Comparison of ENCODE assay signal across 8 mouse cellular contexts in genomic region chr3:149519575-149519929, GRCm38 (mm10).
DNase-seq lines count a peak whose midpoint lies in the region; ATAC-seq lines count a peak whose summit lies in the region.

No protein-coding gene starts in this region.

- 9% methylated on average over 15 of the region's 15 CpGs for WGBS in kidney, embryonic 16.5 days
- WGBS in embryonic facial prominence, embryonic 11.5 days, result 18% methylated on average over 15 of the region's 15 CpGs
- WGBS in intestine, embryonic 14.5 days, result 16% methylated on average over 15 of the region's 15 CpGs
- WGBS in neural tube, embryonic 11.5 days, result 22% methylated on average over 15 of the region's 15 CpGs

- H3K4me1 ChIP-seq in kidney, embryonic 16.5 days (ENCODE audit: insufficient read depth, low read length), result no peaks in the 10 kb centered on the region
- H3K4me1 ChIP-seq in embryonic facial prominence, embryonic 11.5 days (ENCODE audit: control insufficient read depth, insufficient read depth, low read length), result no peaks in the 10 kb centered on the region
- 0 out of 2 replicates have a peak, but pooled peaks cover 7% of the 10 kb centered on the region for H3K4me1 ChIP-seq in intestine, embryonic 14.5 days (replicated peaks; ENCODE audit: control insufficient read depth, insufficient read depth, low read length)
- H3K4me1 ChIP-seq in neural tube, embryonic 11.5 days (ENCODE audit: control insufficient read depth, insufficient read depth, low read length), result peaks cover 7% of the 10 kb centered on the region; the same call in 1 of the 2 replicates

- no peak for DNase-seq in kidney, postnatal 25 days
- DNase-seq in embryonic facial prominence, embryonic 11.5 days (ENCODE audit: low spot score), result no peak
- DNase-seq in intestine, embryonic 14.5 days (ENCODE audit: low spot score), result no peak
- DNase-seq in neural tube, embryonic 11.5 days (ENCODE audit: low spot score), result no peak
- DNase-seq in MN1 (ENCODE audit: low spot score), result no peak
- DNase-seq in thymus, postnatal 36 days, result no peak
- no peak for DNase-seq in kidney, postnatal 14 days

- H3K27me3 ChIP-seq in kidney, embryonic 16.5 days (ENCODE audit: insufficient read depth, low read length), result peaks cover 15% of the 10 kb centered on the region; the same call in 1 of the 2 replicates
- no peaks in the 10 kb centered on the region for H3K27me3 ChIP-seq in embryonic facial prominence, embryonic 11.5 days (ENCODE audit: control insufficient read depth, insufficient read depth, low read length)
- peaks cover 5% of the 10 kb centered on the region for H3K27me3 ChIP-seq in intestine, embryonic 14.5 days (replicated peaks; ENCODE audit: control insufficient read depth, insufficient read depth, low read length)
- no peaks in the 10 kb centered on the region for H3K27me3 ChIP-seq in neural tube, embryonic 11.5 days (ENCODE audit: control insufficient read depth, insufficient read depth, low read length)

- no peak overlapping the region for H3K27ac ChIP-seq in kidney, embryonic 16.5 days (ENCODE audit: low read length)
- no peak overlapping the region for H3K27ac ChIP-seq in embryonic facial prominence, embryonic 11.5 days (replicated peaks; ENCODE audit: low read depth, low read length)
- no peak overlapping the region for H3K27ac ChIP-seq in intestine, embryonic 14.5 days (ENCODE audit: low read depth)
- H3K27ac ChIP-seq in neural tube, embryonic 11.5 days (ENCODE audit: low read depth, low read length), result no peak overlapping the region

- peak overlapping the region; percentile 66 for H3K4me2 ChIP-seq in kidney, embryonic 16.5 days (replicated peaks; ENCODE audit: low read depth, low read length)
- H3K4me2 ChIP-seq in embryonic facial prominence, embryonic 11.5 days (ENCODE audit: low read depth, low read length), result peak overlapping the region; percentile 78
- peak overlapping the region; percentile 94 for H3K4me2 ChIP-seq in intestine, embryonic 14.5 days (ENCODE audit: low read length)
- H3K4me2 ChIP-seq in neural tube, embryonic 11.5 days (ENCODE audit: low read depth), result peak overlapping the region; percentile 81

- no peaks in the 10 kb centered on the region for H3K36me3 ChIP-seq in kidney, embryonic 16.5 days (ENCODE audit: insufficient read depth, low read length)
- no peaks in the 10 kb centered on the region for H3K36me3 ChIP-seq in embryonic facial prominence, embryonic 11.5 days (replicated peaks; ENCODE audit: control insufficient read depth, insufficient read depth, low read depth, low read length)
- no peaks in the 10 kb centered on the region for H3K36me3 ChIP-seq in intestine, embryonic 14.5 days (ENCODE audit: control insufficient read depth, insufficient read depth, low read length)
- no peaks in the 10 kb centered on the region for H3K36me3 ChIP-seq in neural tube, embryonic 11.5 days (ENCODE audit: control insufficient read depth, insufficient read depth, low read length)

- no peaks in the 10 kb centered on the region for H3K9me3 ChIP-seq in kidney, embryonic 16.5 days (ENCODE audit: low read length)
- H3K9me3 ChIP-seq in embryonic facial prominence, embryonic 11.5 days (replicated peaks; ENCODE audit: control insufficient read depth, low read length), result no peaks in the 10 kb centered on the region
- no peaks in the 10 kb centered on the region for H3K9me3 ChIP-seq in intestine, embryonic 14.5 days (ENCODE audit: control insufficient read depth, low read length)
- no peaks in the 10 kb centered on the region for H3K9me3 ChIP-seq in neural tube, embryonic 11.5 days (ENCODE audit: control insufficient read depth, low read length)

- no peak overlapping the region for H3K9ac ChIP-seq in kidney, embryonic 16.5 days (replicated peaks; ENCODE audit: low read length)
- peak overlapping the region; percentile 34 for H3K9ac ChIP-seq in embryonic facial prominence, embryonic 11.5 days (replicated peaks; ENCODE audit: low read length)
- peak overlapping the region; percentile 29; the same call in 1 of the 2 replicates for H3K9ac ChIP-seq in intestine, embryonic 14.5 days (ENCODE audit: low read length)
- peak overlapping the region; percentile 31 for H3K9ac ChIP-seq in neural tube, embryonic 11.5 days (ENCODE audit: low read length)

- no peak; the same call in 1 of the 2 replicates for ATAC-seq in kidney, embryonic 16.5 days (ENCODE audit: low FRiP score, low TSS enrichment)
- no peak; the same call in 1 of the 2 replicates for ATAC-seq in embryonic facial prominence, embryonic 11.5 days (replicated peaks; ENCODE audit: insufficient number of reproducible peaks, low FRiP score, low TSS enrichment, low read depth)
- no peak for ATAC-seq in intestine, embryonic 14.5 days (replicated peaks; ENCODE audit: low FRiP score, low TSS enrichment, low read depth)
- ATAC-seq in neural tube, embryonic 11.5 days (ENCODE audit: insufficient read depth, low FRiP score, low TSS enrichment), result 0 out of 2 replicates have a peak, but pooled peaks have one; percentile 2

- H3K4me3 ChIP-seq in kidney, embryonic 16.5 days (ENCODE audit: low read length), result peak overlapping the region; percentile 44
- peak overlapping the region; percentile 36 for H3K4me3 ChIP-seq in embryonic facial prominence, embryonic 11.5 days (ENCODE audit: low read depth, low read length)
- peak overlapping the region; percentile 41 for H3K4me3 ChIP-seq in intestine, embryonic 14.5 days (ENCODE audit: low read depth, low read length)
- peak overlapping the region; percentile 40 for H3K4me3 ChIP-seq in neural tube, embryonic 11.5 days (ENCODE audit: low read depth, low read length)
